Mouse (Mus musculus) kidney, adult 2 months (tissue): Measurements from ENCODE around the gene Hpcal1.

Experiments
- CTCF ChIP-seq: fragments of 200-500 bp; conservative IDR thresholded peaks from 2 replicates; pipeline ENCODE4 v1.5.1; 2011; ENCODE audit warnings: low read depth, mild to moderate bottlenecking, control low read depth, low read length, moderate library complexity, mixed read lengths; ENCODE audit not compliant: insufficient read depth, insufficient read length
- POLR2A ChIP-seq: fragments of 200-500 bp; IDR thresholded peaks from one replicate; pipeline ENCODE4 v1.6.1; 2011; ENCODE audit warnings: low read depth, low read length, control low read depth

- no peak for TF ChIP-seq CTCF
- TF ChIP-seq POLR2A, result no peak
Observed at GRCm38 (mm10) chr12:17769476-17770172, 79.0 kb downstream of the Hpcal1 start.
